Mouse (Mus musculus): ENCODE measurements at regions not wholly inside any gene's neighbourhood (a gene's known extent, or its start where the extent isn't known, plus 50 kb on each side); places are given as distances from the start of the nearest gene placed in this dataset.
"Not testable (repeated sequence)": the region's sequence is repeated elsewhere in the genome, so short reads cannot be mapped to it uniquely, and the experiment has no call there.

DNA sequence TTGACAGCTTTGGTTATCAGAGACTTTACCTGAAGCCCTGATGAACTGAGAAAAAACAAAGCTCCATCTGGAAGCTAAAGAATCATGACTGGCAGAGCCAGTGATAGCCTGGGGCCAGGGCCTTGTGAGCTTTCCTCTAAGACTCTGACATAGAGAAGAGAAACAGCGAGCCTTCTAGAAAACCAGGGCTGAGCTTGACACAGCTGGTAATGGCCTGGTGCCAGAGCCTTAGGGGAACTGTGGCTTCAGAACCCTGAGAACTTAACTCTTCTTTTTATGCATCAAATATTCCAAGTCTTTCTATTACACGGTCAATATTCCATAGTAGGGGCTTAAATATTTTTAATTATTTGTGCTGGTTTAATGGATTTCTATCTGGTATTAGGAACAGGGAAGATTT is 165.2 kb upstream of the Crygf start:
- TF ChIP-seq EP300 (IDR thresholded peaks at IDR 0.05; ENCODE audit: low read depth), result no peak
- TF ChIP-seq CTCF (IDR thresholded peaks at IDR 0.05; ENCODE audit: low read depth), result no peak
- ATAC-seq (no peak), DNase-seq (no peak)
- H3K27me3 ChIP-seq (ENCODE audit: insufficient read depth, low read length), result no peaks in the 10 kb centered on the region
- 73% methylated on average over 2 of the region's 2 CpGs for WGBS (ENCODE audit: insufficient replicate concordance)
- no peak overlapping the region for H3K9ac ChIP-seq (replicated peaks)
- no peak overlapping the region for H3K4me2 ChIP-seq (ENCODE audit: low read depth, low read length)
- H3K36me3 ChIP-seq (replicated peaks; ENCODE audit: insufficient read depth, low read length), result no peaks in the 10 kb centered on the region
- H3K27ac ChIP-seq (ENCODE audit: low read depth), result no peak overlapping the region
- H3K9me3 ChIP-seq (ENCODE audit: low read length), result no peaks in the 10 kb centered on the region
- no peaks in the 10 kb centered on the region for H3K4me1 ChIP-seq (ENCODE audit: insufficient read depth)
- H3K4me3 ChIP-seq (ENCODE audit: low read depth, low read length), result no peak overlapping the region

DNA sequence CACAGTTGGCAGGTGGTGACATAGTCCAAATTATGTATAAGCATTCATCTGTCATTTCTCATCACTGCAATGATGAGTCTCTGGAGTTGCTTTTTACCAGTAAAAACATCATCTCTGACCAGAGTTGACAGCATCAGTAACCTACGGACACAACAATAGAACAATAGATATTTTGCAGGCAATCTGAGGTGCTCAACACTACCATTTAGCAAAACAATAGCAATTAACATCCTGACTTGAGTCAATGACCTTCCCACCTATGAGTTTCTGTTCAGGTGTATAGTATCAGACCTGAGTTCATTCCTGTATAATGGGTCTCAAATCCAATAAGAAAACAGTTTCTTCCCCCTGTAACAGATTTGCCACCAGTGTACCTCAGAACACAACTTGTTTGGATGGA is 126.1 kb upstream of the Crygf start:
- no peaks in the 10 kb centered on the region for H3K27me3 ChIP-seq (ENCODE audit: insufficient read depth, low read length)
- 69% methylated on average over 1 of the region's 1 CpGs for WGBS (ENCODE audit: insufficient replicate concordance)
- H3K4me3 ChIP-seq (ENCODE audit: low read depth, low read length), result no peak overlapping the region
- no peak overlapping the region for H3K27ac ChIP-seq (ENCODE audit: low read depth)
- no peaks in the 10 kb centered on the region for H3K36me3 ChIP-seq (replicated peaks; ENCODE audit: insufficient read depth, low read length)
- no peak overlapping the region for H3K9ac ChIP-seq (replicated peaks)
- no peak for ATAC-seq
- DNase-seq, result no peak
- TF ChIP-seq EP300 (IDR thresholded peaks at IDR 0.05; ENCODE audit: low read depth), result no peak
- TF ChIP-seq CTCF (IDR thresholded peaks at IDR 0.05; ENCODE audit: low read depth), result no peak
- H3K4me1 ChIP-seq (ENCODE audit: insufficient read depth), result no peaks in the 10 kb centered on the region
- no peaks in the 10 kb centered on the region for H3K9me3 ChIP-seq (ENCODE audit: low read length)
- H3K4me2 ChIP-seq (ENCODE audit: low read depth, low read length), result no peak overlapping the region

DNA sequence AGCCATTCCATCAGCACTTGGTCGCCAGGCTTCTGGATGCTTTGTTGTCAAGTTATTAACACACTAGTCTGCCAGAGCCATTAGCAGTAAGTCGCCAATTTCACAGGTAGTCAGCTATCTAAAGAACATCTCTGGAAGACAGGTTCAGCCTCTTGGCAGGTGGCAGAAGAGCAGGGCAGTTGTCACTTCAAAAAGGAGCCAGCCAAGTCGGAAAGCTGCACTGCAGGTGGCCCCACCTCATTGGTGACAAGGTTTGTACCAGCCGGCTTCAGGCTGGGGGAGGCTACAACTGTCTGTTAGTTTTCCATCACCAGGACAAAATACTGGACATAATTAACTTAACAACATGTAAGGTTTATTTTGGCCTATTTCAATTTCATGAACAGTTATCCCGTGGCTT is 105.5 kb upstream of the Crygf start:
- no peaks in the 10 kb centered on the region for H3K9me3 ChIP-seq (ENCODE audit: low read length)
- no peak overlapping the region for H3K4me3 ChIP-seq (ENCODE audit: low read depth, low read length)
- H3K27me3 ChIP-seq (ENCODE audit: insufficient read depth, low read length), result no peaks in the 10 kb centered on the region
- DNase-seq, result no peak
- H3K9ac ChIP-seq (replicated peaks), result no peak overlapping the region
- TF ChIP-seq CTCF (IDR thresholded peaks at IDR 0.05; ENCODE audit: low read depth) (no peak), EP300 (IDR thresholded peaks at IDR 0.05; ENCODE audit: low read depth) (no peak)
- H3K4me2 ChIP-seq (ENCODE audit: low read depth, low read length), result no peak overlapping the region
- H3K36me3 ChIP-seq (replicated peaks; ENCODE audit: insufficient read depth, low read length), result no peaks in the 10 kb centered on the region
- ATAC-seq, result no peak
- 51% methylated on average over 5 of the region's 5 CpGs for WGBS (ENCODE audit: insufficient replicate concordance)
- no peak overlapping the region for H3K27ac ChIP-seq (ENCODE audit: low read depth)
- no peaks in the 10 kb centered on the region for H3K4me1 ChIP-seq (ENCODE audit: insufficient read depth)

DNA sequence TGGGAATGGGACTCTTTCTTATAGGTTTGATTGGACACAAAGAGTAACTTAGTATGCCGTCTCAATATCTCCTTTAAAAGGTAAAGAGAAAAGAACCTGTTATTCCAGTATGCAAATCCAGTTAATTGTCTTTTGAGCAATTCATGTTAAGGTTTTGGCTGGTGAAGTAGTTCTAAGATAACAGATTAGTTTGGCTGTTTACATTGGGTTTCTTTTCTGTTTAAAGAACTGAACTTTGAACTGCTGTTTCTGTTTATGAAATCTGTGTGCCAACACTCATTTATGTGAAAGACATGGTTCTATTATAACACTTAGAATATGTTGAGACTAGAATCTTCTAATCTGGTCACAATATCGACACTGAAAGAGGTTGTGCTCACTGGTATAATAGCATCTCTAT is 85.2 kb upstream of the Crygf start:
- Histone ChIP-seq H3K27me3 (ENCODE audit: insufficient read depth, low read length) (no peaks in the 10 kb centered on the region), H3K9me3 (ENCODE audit: low read length) (no peaks in the 10 kb centered on the region), H3K4me2 (ENCODE audit: low read depth, low read length) (no peak overlapping the region), H3K27ac (ENCODE audit: low read depth) (no peak overlapping the region), H3K36me3 (replicated peaks; ENCODE audit: insufficient read depth, low read length) (no peaks in the 10 kb centered on the region), H3K4me3 (ENCODE audit: low read depth, low read length) (no peak overlapping the region), H3K9ac (replicated peaks) (no peak overlapping the region), H3K4me1 (ENCODE audit: insufficient read depth) (no peaks in the 10 kb centered on the region)
- no peak for ATAC-seq
- no peak for TF ChIP-seq CTCF (IDR thresholded peaks at IDR 0.05; ENCODE audit: low read depth)
- TF ChIP-seq EP300 (IDR thresholded peaks at IDR 0.05; ENCODE audit: low read depth), result no peak
- DNase-seq, result no peak
- 67% methylated on average over 2 of the region's 2 CpGs for WGBS (ENCODE audit: insufficient replicate concordance)

DNA sequence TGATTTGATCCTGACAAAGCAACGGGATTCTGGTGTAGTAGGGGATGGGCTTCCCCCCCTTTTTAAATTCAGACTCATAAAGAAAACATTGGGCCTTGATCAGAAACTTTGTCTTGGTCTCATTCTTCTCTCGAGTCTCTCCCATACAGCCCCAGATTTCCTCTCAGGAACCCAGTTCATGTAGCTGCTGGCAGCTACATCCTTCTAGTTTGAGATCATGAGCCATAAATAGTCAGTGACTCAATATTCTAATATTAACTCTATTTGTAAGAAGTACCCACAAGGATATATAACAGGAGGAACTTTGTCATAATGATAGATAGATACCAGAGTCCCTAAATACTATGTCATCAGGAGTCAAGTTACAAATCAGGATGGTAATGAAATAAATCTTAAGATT is 79.3 kb upstream of the Crygf start:
- ATAC-seq (no peak), DNase-seq (no peak)
- no peaks in the 10 kb centered on the region for H3K9me3 ChIP-seq (ENCODE audit: low read length)
- no peaks in the 10 kb centered on the region for H3K36me3 ChIP-seq (replicated peaks; ENCODE audit: insufficient read depth, low read length)
- H3K4me3 ChIP-seq (ENCODE audit: low read depth, low read length), result no peak overlapping the region
- no peaks in the 10 kb centered on the region for H3K27me3 ChIP-seq (ENCODE audit: insufficient read depth, low read length)
- no peak overlapping the region for H3K27ac ChIP-seq (ENCODE audit: low read depth)
- 36% methylated on average over 2 of the region's 2 CpGs for whole genome bisulfite sequencing (ENCODE audit: insufficient replicate concordance)
- no peak overlapping the region for H3K4me2 ChIP-seq (ENCODE audit: low read depth, low read length)
- no peaks in the 10 kb centered on the region for H3K4me1 ChIP-seq (ENCODE audit: insufficient read depth)
- H3K9ac ChIP-seq (replicated peaks), result no peak overlapping the region
- no peak for TF ChIP-seq EP300 (IDR thresholded peaks at IDR 0.05; ENCODE audit: low read depth)
- no peak for TF ChIP-seq CTCF (IDR thresholded peaks at IDR 0.05; ENCODE audit: low read depth)

DNA sequence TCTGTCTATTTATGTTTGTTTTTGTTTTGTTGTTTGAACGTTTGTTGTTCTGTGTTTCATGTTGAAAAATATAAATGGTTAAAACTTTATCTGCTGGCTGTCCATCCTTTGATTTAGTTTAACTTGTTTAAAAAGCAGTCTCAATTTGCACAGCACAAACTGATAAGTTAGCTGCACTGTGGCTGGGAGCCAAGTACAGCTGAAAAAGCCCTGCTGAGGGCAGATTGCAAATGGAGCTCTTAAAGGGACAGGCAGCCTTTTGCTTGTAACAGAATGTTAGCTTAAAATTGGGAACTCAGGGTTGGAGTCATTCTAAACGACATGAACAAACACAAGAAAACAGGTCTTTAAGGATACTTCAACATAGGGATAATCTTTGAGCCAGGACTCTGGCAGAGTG is 52.6 kb upstream of the Crygf start:
- not testable (repeated sequence) for H3K27me3 ChIP-seq (ENCODE audit: insufficient read depth, low read length); DNase-seq; ATAC-seq; H3K9ac ChIP-seq (replicated peaks); H3K4me1 ChIP-seq (ENCODE audit: insufficient read depth); H3K4me2 ChIP-seq (ENCODE audit: low read depth, low read length); H3K4me3 ChIP-seq (ENCODE audit: low read depth, low read length); H3K9me3 ChIP-seq (ENCODE audit: low read length); H3K36me3 ChIP-seq (replicated peaks; ENCODE audit: insufficient read depth, low read length); H3K27ac ChIP-seq (ENCODE audit: low read depth)
- WGBS (ENCODE audit: insufficient replicate concordance), result 52% methylated on average over 2 of the region's 2 CpGs

All from liver, postnatal 0 days (tissue).